Mouse (Mus musculus): ENCODE results near the gene Zfp354a. TPM values are rescaled to one million over a fixed set of nuclear protein-coding genes. Genes with fewer than 3 reads are reported as not detected.

The Zfp354a gene
- polyA plus RNA-seq, 1 experiment from 2014 or later = 1.4 TPM

- H3K27me3 ChIP-seq (ENCODE audit: control insufficient read depth, insufficient read depth, low read depth, low read length) = no peaks in the 10 kb centered on the region
- WGBS (ENCODE audit: insufficient replicate concordance) = 49% methylated on average over 13 of the region's 13 CpGs
- H3K9me3 ChIP-seq (replicated peaks; ENCODE audit: control insufficient read depth, low read length) = no peaks in the 10 kb centered on the region
- H3K9ac ChIP-seq (ENCODE audit: low read depth, low read length) = no peak overlapping the region
- no peak overlapping the region for H3K4me2 ChIP-seq (ENCODE audit: low read depth, low read length)
- no peak for ATAC-seq (ENCODE audit: low read depth)
- H3K4me1 ChIP-seq (ENCODE audit: control insufficient read depth, low read depth, low read length) = no peaks in the 10 kb centered on the region
- H3K4me3 ChIP-seq (ENCODE audit: low read depth, low read length) = no peak overlapping the region
- no peak overlapping the region for H3K27ac ChIP-seq (ENCODE audit: low read length)
- H3K36me3 ChIP-seq (ENCODE audit: control insufficient read depth, insufficient read depth) = no peaks in the 10 kb centered on the region
These were observed 26.2 kb downstream of the Zfp354a start for GRCm38 (mm10) chr11:51085269-51085668.

GRCm38 (mm10) chr11:51107261-51107660, 48.2 kb downstream of the Zfp354a start:
- Histone ChIP-seq H3K4me1 (ENCODE audit: control insufficient read depth, low read depth, low read length) (no peaks in the 10 kb centered on the region), H3K9me3 (replicated peaks; ENCODE audit: control insufficient read depth, low read length) (no peaks in the 10 kb centered on the region), H3K4me2 (ENCODE audit: low read depth, low read length) (no peak overlapping the region), H3K27ac (ENCODE audit: low read length) (no peak overlapping the region), H3K4me3 (ENCODE audit: low read depth, low read length) (no peak overlapping the region), H3K9ac (ENCODE audit: low read depth, low read length) (no peak overlapping the region), H3K36me3 (ENCODE audit: control insufficient read depth, insufficient read depth) (no peaks in the 10 kb centered on the region), H3K27me3 (ENCODE audit: control insufficient read depth, insufficient read depth, low read depth, low read length) (no peaks in the 10 kb centered on the region)
- no peak for ATAC-seq (ENCODE audit: low read depth)
- WGBS (ENCODE audit: insufficient replicate concordance) = 41% methylated on average over 2 of the region's 2 CpGs

GRCm38 (mm10) chr11:51110621-51111020, 51.6 kb downstream of the Zfp354a start:
- H3K36me3 ChIP-seq (ENCODE audit: control insufficient read depth, insufficient read depth) = no peaks in the 10 kb centered on the region
- no peaks in the 10 kb centered on the region for H3K27me3 ChIP-seq (ENCODE audit: control insufficient read depth, insufficient read depth, low read depth, low read length)
- no peak overlapping the region for H3K9ac ChIP-seq (ENCODE audit: low read depth, low read length)
- H3K4me2 ChIP-seq (ENCODE audit: low read depth, low read length) = no peak overlapping the region
- H3K4me1 ChIP-seq (ENCODE audit: control insufficient read depth, low read depth, low read length) = no peaks in the 10 kb centered on the region
- no peaks in the 10 kb centered on the region for H3K9me3 ChIP-seq (replicated peaks; ENCODE audit: control insufficient read depth, low read length)
- no peak overlapping the region for H3K4me3 ChIP-seq (ENCODE audit: low read depth, low read length)
- WGBS (ENCODE audit: insufficient replicate concordance) = 64% methylated on average over 3 of the region's 3 CpGs
- ATAC-seq (ENCODE audit: low read depth) = no peak
- H3K27ac ChIP-seq (ENCODE audit: low read length) = no peak overlapping the region

Other genes starting within 250 kb of the Zfp354a start
- 0.76 and 0.84 TPM in 2 replicates for gene Zfp354c, start 231.5 kb upstream of the Zfp354a start, polyA plus RNA-seq (2015; fragmentation: Nextera tagmentation; extraction: Ambion mirVana)
- gene Zfp879, start 217.7 kb upstream of the Zfp354a start, polyA plus RNA-seq (2015; fragmentation: Nextera tagmentation; extraction: Ambion mirVana) = 0.08 TPM in 2 replicates
- gene Grm6, start 208.6 kb upstream of the Zfp354a start, polyA plus RNA-seq (2015; fragmentation: Nextera tagmentation; extraction: Ambion mirVana) = 0.02 TPM in 1 of 2 replicates, not detected in the other
- gene Zfp454, start 171.6 kb upstream of the Zfp354a start, polyA plus RNA-seq (2015; fragmentation: Nextera tagmentation; extraction: Ambion mirVana) = 0.28 and 0.29 TPM in 2 replicates
- 1.6 and 1.9 TPM in 2 replicates for gene Zfp2, start 143.1 kb upstream of the Zfp354a start, polyA plus RNA-seq (2015; fragmentation: Nextera tagmentation; extraction: Ambion mirVana)
- 0.13 and 0.15 TPM in 2 replicates for gene Zfp354b, start 127.6 kb upstream of the Zfp354a start, polyA plus RNA-seq (2015; fragmentation: Nextera tagmentation; extraction: Ambion mirVana)
- not detected in 2 replicates for gene 4933414I15Rik, start 115.5 kb upstream of the Zfp354a start, polyA plus RNA-seq (2015; fragmentation: Nextera tagmentation; extraction: Ambion mirVana)
- gene Prop1, start 105.5 kb upstream of the Zfp354a start, polyA plus RNA-seq (2015; fragmentation: Nextera tagmentation; extraction: Ambion mirVana) = not detected in 2 replicates
- gene Olfr1378, start 92.7 kb upstream of the Zfp354a start, polyA plus RNA-seq (2015; fragmentation: Nextera tagmentation; extraction: Ambion mirVana) = not detected in 2 replicates
- not detected in 2 replicates for gene Olfr1377, start 77.3 kb upstream of the Zfp354a start, polyA plus RNA-seq (2015; fragmentation: Nextera tagmentation; extraction: Ambion mirVana)
- gene Olfr51, start 55.7 kb upstream of the Zfp354a start, polyA plus RNA-seq (2015; fragmentation: Nextera tagmentation; extraction: Ambion mirVana) = not detected in 2 replicates
- gene Olfr54, start 45.0 kb upstream of the Zfp354a start, polyA plus RNA-seq (2015; fragmentation: Nextera tagmentation; extraction: Ambion mirVana) = not detected in 2 replicates
- not detected in 2 replicates for gene Olfr1375, start 11.1 kb upstream of the Zfp354a start, polyA plus RNA-seq (2015; fragmentation: Nextera tagmentation; extraction: Ambion mirVana)
- gene Gm12569, start 161.2 kb downstream of the Zfp354a start, polyA plus RNA-seq (2015; fragmentation: Nextera tagmentation; extraction: Ambion mirVana) = not detected in 2 replicates
- 54.7 and 58.7 TPM in 2 replicates for gene Clk4, start 202.5 kb downstream of the Zfp354a start, polyA plus RNA-seq (2015; fragmentation: Nextera tagmentation; extraction: Ambion mirVana)
- 0.15 and 0.46 TPM in 2 replicates for gene BC049762, start 203.8 kb downstream of the Zfp354a start, polyA plus RNA-seq (2015; fragmentation: Nextera tagmentation; extraction: Ambion mirVana)
- gene Col23a1, start 230.7 kb downstream of the Zfp354a start, polyA plus RNA-seq (2015; fragmentation: Nextera tagmentation; extraction: Ambion mirVana) = 0.06 and 0.15 TPM in 2 replicates